Mouse (Mus musculus) myocyte (in vitro differentiated cells): ENCODE data around the gene Itpr1.

Experiments
- E2F4 ChIP-seq: IDR thresholded peaks from one replicate; pipeline ENCODE4 v1.6.1; 2011; ENCODE audit warnings: mild to moderate bottlenecking, control low read depth, moderate library complexity; ENCODE audit not compliant: insufficient read depth
- MAX ChIP-seq: IDR thresholded peaks from one replicate; pipeline ENCODE4 v1.6.1; 2011; ENCODE audit warnings: low read depth, mild to moderate bottlenecking, control low read depth
- MYOG ChIP-seq, 3 experiments: IDR thresholded peaks; one replicate each; pipeline ENCODE4 v1.6.1; 2011; ENCODE audit warnings: control low read depth in 2 of 3, low read depth in 2 of 3, mild to moderate bottlenecking in 2 of 3; ENCODE audit not compliant: insufficient read length in 2 of 3, control insufficient read depth in 1 of 3, insufficient read depth in 1 of 3
- POLR2A ChIP-seq: IDR thresholded peaks from one replicate; pipeline ENCODE4 v1.6.1; 2011; ENCODE audit warnings: low read depth, mild to moderate bottlenecking, control low read depth, moderate library complexity; ENCODE audit not compliant: insufficient read length
- USF1 ChIP-seq: IDR thresholded peaks from one replicate; pipeline ENCODE4 v1.6.1; 2011; ENCODE audit warnings: low read depth, mild to moderate bottlenecking, control low read depth, moderate library complexity

DNA sequence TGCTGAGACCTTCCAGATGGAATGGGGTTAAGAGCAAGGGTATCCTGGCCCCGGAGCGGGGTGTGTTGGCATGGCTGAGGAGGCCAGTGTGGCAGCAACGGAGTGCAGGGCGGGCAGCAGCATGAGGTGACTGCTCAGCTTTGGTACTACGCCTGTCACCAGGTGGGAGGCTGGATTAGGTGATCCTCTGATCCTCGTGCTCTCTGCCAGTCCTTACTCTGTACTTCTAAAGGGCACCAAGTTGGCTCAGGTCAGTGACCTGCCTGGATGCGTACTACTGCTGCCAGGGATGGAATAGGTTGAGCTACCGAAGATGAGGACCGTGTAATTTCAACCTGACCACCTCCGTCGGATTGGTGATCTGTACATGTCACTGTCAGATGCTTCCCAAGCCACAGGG, 245.9 kb downstream of the Itpr1 start:
- no peak for TF ChIP-seq MAX
- no peak for TF ChIP-seq POLR2A
- TF ChIP-seq MYOG (IDR thresholded peaks at IDR 0.05; ENCODE audit: control insufficient read depth in 1 of 3, insufficient read depth in 1 of 3, insufficient read length in 2 of 3, low read depth in 2 of 3): no peak
- TF ChIP-seq USF1: no peak
- no peak for TF ChIP-seq E2F4
